Mouse (Mus musculus): ENCODE measurements around the gene Gng12. TPM values are rescaled to one million over a fixed set of nuclear protein-coding genes. Genes with fewer than 3 reads are reported as not detected.
"Not testable (repeated sequence)": the region's sequence is repeated elsewhere in the genome, so short reads cannot be mapped to it uniquely, and the experiment has no call there.

The Gng12 gene
- polyA plus RNA-seq, 1 experiment, result 91.5 TPM

GRCm38 (mm10) chr6:66948848-66949247 lies 52.7 kb downstream of the Gng12 start:
- no peak overlapping the region for H3K4me3 ChIP-seq (ENCODE audit: insufficient read depth, low read length)
- TF ChIP-seq CTCF (IDR thresholded peaks at IDR 0.05; ENCODE audit: low read depth, low read length) (no peak), POLR2A (IDR thresholded peaks at IDR 0.05; ENCODE audit: borderline replicate concordance, low read depth, low read length) (no peak)
- H3K4me1 ChIP-seq (ENCODE audit: control insufficient read depth, insufficient read depth, low read length), result peaks cover 54% of the 10 kb centered on the region
- H3K27ac ChIP-seq (ENCODE audit: insufficient read depth, low read depth, low read length), result no peak overlapping the region

GRCm38 (mm10) chr6:66951726-66952418 lies 55.7 kb downstream of the Gng12 start:
- peak overlapping the region; percentile 95 for H3K27ac ChIP-seq (ENCODE audit: insufficient read depth, low read depth, low read length)
- H3K4me1 ChIP-seq (ENCODE audit: control insufficient read depth, insufficient read depth, low read length), result peaks cover 41% of the 10 kb centered on the region
- TF ChIP-seq CTCF (IDR thresholded peaks at IDR 0.05; ENCODE audit: low read depth, low read length) (no peak), POLR2A (IDR thresholded peaks at IDR 0.05; ENCODE audit: borderline replicate concordance, low read depth, low read length) (no peak)
- peak overlapping the region; percentile 27 for H3K4me3 ChIP-seq (ENCODE audit: insufficient read depth, low read length)

- H3K4me1 ChIP-seq (ENCODE audit: control insufficient read depth, insufficient read depth, low read length), result peaks cover 35% of the 10 kb centered on the region
- no peak overlapping the region for H3K27ac ChIP-seq (ENCODE audit: insufficient read depth, low read depth, low read length)
- no peak overlapping the region for H3K4me3 ChIP-seq (ENCODE audit: insufficient read depth, low read length)
- no peak for TF ChIP-seq POLR2A (IDR thresholded peaks at IDR 0.05; ENCODE audit: borderline replicate concordance, low read depth, low read length)
- no peak for TF ChIP-seq CTCF (IDR thresholded peaks at IDR 0.05; ENCODE audit: low read depth, low read length)
Observed at GRCm38 (mm10) chr6:66953951-66954519, 57.8 kb downstream of the Gng12 start.

GRCm38 (mm10) chr6:66955089-66955657 lies 59.0 kb downstream of the Gng12 start:
- TF ChIP-seq CTCF (IDR thresholded peaks at IDR 0.05; ENCODE audit: low read depth, low read length), result no peak
- no peak for TF ChIP-seq POLR2A (IDR thresholded peaks at IDR 0.05; ENCODE audit: borderline replicate concordance, low read depth, low read length)
- peaks cover 42% of the 10 kb centered on the region for H3K4me1 ChIP-seq (ENCODE audit: control insufficient read depth, insufficient read depth, low read length)
- H3K27ac ChIP-seq (ENCODE audit: insufficient read depth, low read depth, low read length), result no peak overlapping the region
- H3K4me3 ChIP-seq (ENCODE audit: insufficient read depth, low read length), result no peak overlapping the region

- Histone ChIP-seq H3K4me3 (ENCODE audit: insufficient read depth, low read length) (no peak overlapping the region), H3K27ac (ENCODE audit: insufficient read depth, low read depth, low read length) (peak overlapping the region; percentile 17; the same call in 1 of the 2 replicates), H3K4me1 (ENCODE audit: control insufficient read depth, insufficient read depth, low read length) (peaks cover 37% of the 10 kb centered on the region)
- no peak for TF ChIP-seq POLR2A (IDR thresholded peaks at IDR 0.05; ENCODE audit: borderline replicate concordance, low read depth, low read length)
- TF ChIP-seq CTCF (IDR thresholded peaks at IDR 0.05; ENCODE audit: low read depth, low read length), result no peak
Observed at GRCm38 (mm10) chr6:66958466-66959235, 62.5 kb downstream of the Gng12 start.

GRCm38 (mm10) chr6:66962582-66963043 lies 66.4 kb downstream of the Gng12 start:
- no peak overlapping the region for H3K27ac ChIP-seq (ENCODE audit: insufficient read depth, low read depth, low read length)
- peaks cover 63% of the 10 kb centered on the region for H3K4me1 ChIP-seq (ENCODE audit: control insufficient read depth, insufficient read depth, low read length)
- no peak overlapping the region for H3K4me3 ChIP-seq (ENCODE audit: insufficient read depth, low read length)
- no peak for TF ChIP-seq POLR2A (IDR thresholded peaks at IDR 0.05; ENCODE audit: borderline replicate concordance, low read depth, low read length)
- TF ChIP-seq CTCF (IDR thresholded peaks at IDR 0.05; ENCODE audit: low read depth, low read length), result no peak

- no peak for TF ChIP-seq CTCF (IDR thresholded peaks at IDR 0.05; ENCODE audit: low read depth, low read length)
- no peak for TF ChIP-seq POLR2A (IDR thresholded peaks at IDR 0.05; ENCODE audit: borderline replicate concordance, low read depth, low read length)
- Histone ChIP-seq H3K27ac (ENCODE audit: insufficient read depth, low read depth, low read length) (no peak overlapping the region), H3K4me1 (ENCODE audit: control insufficient read depth, insufficient read depth, low read length) (peaks cover 65% of the 10 kb centered on the region), H3K4me3 (ENCODE audit: insufficient read depth, low read length) (no peak overlapping the region)
Observed at GRCm38 (mm10) chr6:66963068-66963467, 66.9 kb downstream of the Gng12 start.

- H3K4me3 ChIP-seq (ENCODE audit: insufficient read depth, low read length), result not testable (repeated sequence)
- H3K4me1 ChIP-seq (ENCODE audit: control insufficient read depth, insufficient read depth, low read length), result peaks cover 64% of the 10 kb centered on the region
Observed at GRCm38 (mm10) chr6:66963651-66964050, 67.5 kb downstream of the Gng12 start.

GRCm38 (mm10) chr6:66964222-66964621 lies 68.0 kb downstream of the Gng12 start:
- TF ChIP-seq CTCF (IDR thresholded peaks at IDR 0.05; ENCODE audit: low read depth, low read length) (no peak), POLR2A (IDR thresholded peaks at IDR 0.05; ENCODE audit: borderline replicate concordance, low read depth, low read length) (no peak)
- Histone ChIP-seq H3K4me3 (ENCODE audit: insufficient read depth, low read length) (no peak overlapping the region), H3K27ac (ENCODE audit: insufficient read depth, low read depth, low read length) (peak overlapping the region; percentile 30), H3K4me1 (ENCODE audit: control insufficient read depth, insufficient read depth, low read length) (peaks cover 60% of the 10 kb centered on the region)

More at GRCm38 (mm10) chr6:66963651-66964050, 67.5 kb downstream of the Gng12 start:
- H3K27ac ChIP-seq (ENCODE audit: insufficient read depth, low read depth, low read length), result not testable (repeated sequence)

All from bone marrow macrophage, adult 2 months (primary cell).